Mouse (Mus musculus) forebrain, embryonic 15.5 days (tissue): ENCODE results near the gene Htr6. TPM values are rescaled to one million over a fixed set of nuclear protein-coding genes. Genes with fewer than 3 reads are reported as not detected.

Source experiments
- ATAC-seq: fragments of 200-750 bp; cut with Nextera tagmentation; replicated peaks from 2 replicates; pipeline ENCODE4 v1.8.0; 2017; ENCODE audit warnings: mild to moderate bottlenecking, moderate TSS enrichment, moderate library complexity
- H3K27ac ChIP-seq: fragments of 300-500 bp; sonication (generic); replicated peaks from 2 replicates; pipeline ENCODE4 v1.5.1; 2015; ENCODE audit warnings: mild to moderate bottlenecking, inconsistent platforms
- H3K27me3 ChIP-seq: fragments of 300-500 bp; sonication (generic); 2 replicates; pipeline ENCODE4 v1.6.1; 2015; ENCODE audit warnings: inconsistent platforms
- H3K36me3 ChIP-seq: fragments of 300-500 bp; sonication (generic); 2 replicates; pipeline ENCODE4 v1.6.1; 2015; ENCODE audit warnings: mild to moderate bottlenecking, inconsistent platforms
- H3K4me1 ChIP-seq: fragments of 300-500 bp; sonication (generic); 2 replicates; pipeline ENCODE4 v1.6.1; 2015; ENCODE audit warnings: inconsistent platforms
- H3K4me2 ChIP-seq: fragments of 300-500 bp; sonication (generic); replicated peaks from 2 replicates; pipeline ENCODE4 v1.6.1; 2015; ENCODE audit warnings: mild to moderate bottlenecking, inconsistent platforms
- H3K4me3 ChIP-seq: fragments of 300-500 bp; sonication (generic); 2 replicates; pipeline ENCODE4 v1.5.1; 2015; ENCODE audit warnings: mild to moderate bottlenecking, inconsistent platforms
- H3K9ac ChIP-seq: fragments of 300-500 bp; sonication (generic); replicated peaks from 2 replicates; pipeline ENCODE4 v1.6.1; 2015; ENCODE audit warnings: mild to moderate bottlenecking, inconsistent platforms
- H3K9me3 ChIP-seq: fragments of 300-500 bp; sonication (generic); 2 replicates; pipeline ENCODE4 v1.6.1; 2016; ENCODE audit warnings: inconsistent platforms
- WGBS: fragments of 180-500 bp; shearing (Covaris S2); methylation state at CpG from one replicate; pipeline ENCODE4 v1.1.7; 2015; ENCODE audit warnings: mixed read lengths; 5-methylcytosine and 5-hydroxymethylcytosine counted together
- polyA plus RNA-seq: library from polyadenylated mRNA; unstranded; fragments of >200 nt; fragmentation: Nextera tagmentation; extraction: Ambion mirVana; gene quantifications from 2 replicates; pipeline ENCODE4 v1.2.1, GENCODE M21; 2015

Gene Htr6
- polyA plus RNA-seq, 1 experiment from 2014 or later: 0.37 TPM

DNA sequence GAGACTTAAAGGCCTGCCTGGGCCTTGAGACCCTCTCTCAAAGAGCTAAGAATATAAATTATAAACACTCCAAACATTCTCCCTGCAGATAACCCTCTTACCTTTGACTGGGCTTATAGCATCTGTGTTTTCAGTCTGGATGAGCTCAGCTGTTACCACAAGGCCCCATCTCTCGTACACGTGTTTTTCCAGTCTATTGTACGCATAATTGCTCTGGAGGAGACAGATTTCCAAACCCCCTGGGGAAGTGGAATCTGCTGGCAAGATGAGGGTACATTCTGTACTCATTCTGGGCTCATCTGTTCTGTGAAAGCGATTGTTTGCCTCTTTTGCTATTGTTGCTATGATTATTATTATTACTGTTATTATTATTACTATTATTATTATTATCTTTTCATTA is 56.4 kb downstream of the Htr6 start:
- Histone ChIP-seq H3K27me3 (no peaks in the 10 kb centered on the region), H3K9me3 (no peaks in the 10 kb centered on the region), H3K9ac (no peak overlapping the region), H3K36me3 (no peaks in the 10 kb centered on the region), H3K4me3 (no peak overlapping the region), H3K4me2 (no peak overlapping the region), H3K27ac (no peak overlapping the region), H3K4me1 (peaks cover under 1% of the 10 kb centered on the region)
- 32% methylated on average over 4 of the region's 4 CpGs for WGBS
- ATAC-seq: no peak

DNA sequence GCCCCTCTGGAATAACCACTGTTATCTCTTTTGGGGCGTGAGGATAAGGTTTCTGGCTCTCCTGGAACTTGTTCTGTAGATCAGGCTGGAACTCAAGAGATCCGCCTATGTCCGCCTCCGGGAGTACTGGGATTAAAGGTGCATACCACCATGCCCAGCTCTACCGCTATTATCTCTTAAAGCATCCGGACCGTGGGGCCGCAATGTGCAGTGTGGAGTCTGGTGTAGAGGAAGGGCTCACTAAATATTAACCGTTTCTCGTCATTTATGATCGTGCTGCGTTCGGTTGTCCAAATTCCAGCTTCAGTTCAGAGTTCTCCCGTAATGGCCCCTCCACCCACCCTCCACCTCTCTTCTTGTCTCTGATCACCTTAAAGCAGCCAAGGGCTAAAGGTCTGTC is 57.0 kb downstream of the Htr6 start:
- H3K9ac ChIP-seq: no peak overlapping the region
- 87% methylated on average over 14 of the region's 14 CpGs for WGBS
- no peaks in the 10 kb centered on the region for H3K27me3 ChIP-seq
- no peak overlapping the region for H3K4me3 ChIP-seq
- no peaks in the 10 kb centered on the region for H3K4me1 ChIP-seq
- H3K36me3 ChIP-seq: no peaks in the 10 kb centered on the region
- H3K4me2 ChIP-seq: no peak overlapping the region
- H3K27ac ChIP-seq: no peak overlapping the region
- no peak for ATAC-seq
- no peaks in the 10 kb centered on the region for H3K9me3 ChIP-seq

DNA sequence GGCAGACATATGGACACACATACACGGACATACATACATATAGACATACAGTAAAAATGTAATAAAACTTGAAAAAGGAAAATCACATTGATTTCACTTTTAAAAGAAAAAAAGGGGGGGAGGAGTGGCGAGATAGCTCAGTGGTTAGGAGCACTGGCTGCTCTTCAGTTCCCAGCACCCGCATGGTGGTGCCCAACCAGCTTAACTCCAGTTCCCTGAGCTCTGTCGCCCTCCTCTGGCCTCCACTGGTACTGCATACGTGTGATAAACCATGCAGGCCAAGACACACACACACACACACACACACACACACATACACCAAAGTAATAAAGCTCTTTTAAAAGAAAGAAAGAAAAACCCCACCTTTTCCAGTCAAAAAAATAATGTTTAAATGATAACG is 60.6 kb downstream of the Htr6 start:
- Histone ChIP-seq H3K36me3 (no peaks in the 10 kb centered on the region), H3K4me1 (no peaks in the 10 kb centered on the region), H3K4me3 (no peak overlapping the region), H3K27me3 (no peaks in the 10 kb centered on the region), H3K4me2 (no peak overlapping the region), H3K9me3 (no peaks in the 10 kb centered on the region), H3K27ac (no peak overlapping the region), H3K9ac (no peak overlapping the region)
- no peak for ATAC-seq
- 79% methylated on average over 6 of the region's 6 CpGs for WGBS

DNA sequence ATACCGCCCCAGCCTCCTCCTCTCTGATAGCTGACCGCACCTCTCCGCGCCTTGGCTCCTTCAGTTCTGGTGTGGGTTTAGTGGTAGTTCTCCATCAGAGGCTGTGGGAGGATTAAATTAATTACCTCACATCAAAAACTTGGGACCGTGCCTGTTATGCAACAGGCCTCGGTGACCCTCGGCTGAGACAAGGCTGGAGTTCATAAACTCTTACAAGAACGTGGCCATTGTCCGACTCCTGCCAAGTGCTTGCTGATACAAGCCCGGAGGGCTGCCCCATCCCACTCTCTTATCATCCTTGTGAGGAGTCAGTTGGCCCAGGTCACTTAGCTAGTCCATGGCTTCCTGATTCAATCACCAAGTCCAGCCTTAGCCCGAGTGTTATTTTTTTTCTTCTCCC is 62.1 kb downstream of the Htr6 start:
- Histone ChIP-seq H3K9me3 (no peaks in the 10 kb centered on the region), H3K4me1 (no peaks in the 10 kb centered on the region), H3K27ac (no peak overlapping the region), H3K9ac (no peak overlapping the region), H3K36me3 (no peaks in the 10 kb centered on the region), H3K4me2 (no peak overlapping the region), H3K27me3 (no peaks in the 10 kb centered on the region), H3K4me3 (no peak overlapping the region)
- no peak for ATAC-seq
- 87% methylated on average over 11 of the region's 11 CpGs for WGBS

DNA sequence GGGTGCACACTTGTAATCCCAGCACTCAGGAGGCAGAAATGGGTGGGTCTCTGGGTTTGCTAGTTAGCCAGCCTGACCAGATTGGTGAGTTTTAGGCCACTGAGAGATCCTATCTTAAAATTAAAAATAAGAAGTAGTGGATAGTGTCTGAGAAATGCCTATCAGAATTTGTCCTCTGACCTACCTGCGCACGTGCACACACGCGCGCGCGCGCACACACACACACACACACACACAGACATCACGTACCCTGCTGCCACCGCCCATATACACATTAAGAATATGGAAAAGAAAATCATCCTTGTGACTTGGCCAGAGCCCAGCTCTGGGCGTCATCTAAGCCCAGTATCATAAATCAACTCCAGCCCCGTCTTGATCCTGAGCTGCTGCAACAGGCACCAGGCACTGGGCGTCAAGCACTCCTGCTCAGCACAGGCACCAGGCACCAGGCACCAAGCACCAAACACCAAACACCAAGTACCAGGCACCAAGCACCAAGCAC is 64.1 kb downstream of the Htr6 start:
- H3K9ac ChIP-seq: no peak overlapping the region
- H3K4me3 ChIP-seq: no peak overlapping the region
- H3K4me2 ChIP-seq: no peak overlapping the region
- no peaks in the 10 kb centered on the region for H3K4me1 ChIP-seq
- WGBS: 95% methylated on average over 13 of the region's 13 CpGs
- H3K36me3 ChIP-seq: no peaks in the 10 kb centered on the region
- H3K27ac ChIP-seq: no peak overlapping the region
- H3K9me3 ChIP-seq: no peaks in the 10 kb centered on the region
- no peak for ATAC-seq
- H3K27me3 ChIP-seq: no peaks in the 10 kb centered on the region

Other genes starting within 250 kb of the Htr6 start
- gene Pla2g5, start 212.1 kb downstream of the Htr6 start, polyA plus RNA-seq: 0.45 and 0.76 TPM in 2 replicates
- not detected in 2 replicates for gene Gm13030, start 201.6 kb downstream of the Htr6 start, polyA plus RNA-seq
- not detected in 2 replicates for gene Pla2g2e, start 197.6 kb downstream of the Htr6 start, polyA plus RNA-seq
- 2.7 and 3.4 TPM in 2 replicates for gene Otud3, start 161.6 kb downstream of the Htr6 start, polyA plus RNA-seq
- not detected in 2 replicates for gene Rnf186, start 108.5 kb downstream of the Htr6 start, polyA plus RNA-seq
- 0.98 and 1.1 TPM in 2 replicates for gene Tmco4, start 102.7 kb downstream of the Htr6 start, polyA plus RNA-seq
- 23.5 and 24.6 TPM in 2 replicates for gene Nbl1, start 17.4 kb upstream of the Htr6 start, polyA plus RNA-seq
- 390 and 438 TPM in 2 replicates for gene Minos1, start 55.5 kb upstream of the Htr6 start, polyA plus RNA-seq
- gene Capzb, start 117.3 kb upstream of the Htr6 start, polyA plus RNA-seq: 312 and 323 TPM in 2 replicates
- gene Pqlc2, start 235.1 kb upstream of the Htr6 start, polyA plus RNA-seq: 10.5 and 10.6 TPM in 2 replicates
- gene Akr7a5, start 235.2 kb upstream of the Htr6 start, polyA plus RNA-seq: 57.3 and 60.2 TPM in 2 replicates